Mouse (Mus musculus): ENCODE data around the gene Pmpca.

DNA sequence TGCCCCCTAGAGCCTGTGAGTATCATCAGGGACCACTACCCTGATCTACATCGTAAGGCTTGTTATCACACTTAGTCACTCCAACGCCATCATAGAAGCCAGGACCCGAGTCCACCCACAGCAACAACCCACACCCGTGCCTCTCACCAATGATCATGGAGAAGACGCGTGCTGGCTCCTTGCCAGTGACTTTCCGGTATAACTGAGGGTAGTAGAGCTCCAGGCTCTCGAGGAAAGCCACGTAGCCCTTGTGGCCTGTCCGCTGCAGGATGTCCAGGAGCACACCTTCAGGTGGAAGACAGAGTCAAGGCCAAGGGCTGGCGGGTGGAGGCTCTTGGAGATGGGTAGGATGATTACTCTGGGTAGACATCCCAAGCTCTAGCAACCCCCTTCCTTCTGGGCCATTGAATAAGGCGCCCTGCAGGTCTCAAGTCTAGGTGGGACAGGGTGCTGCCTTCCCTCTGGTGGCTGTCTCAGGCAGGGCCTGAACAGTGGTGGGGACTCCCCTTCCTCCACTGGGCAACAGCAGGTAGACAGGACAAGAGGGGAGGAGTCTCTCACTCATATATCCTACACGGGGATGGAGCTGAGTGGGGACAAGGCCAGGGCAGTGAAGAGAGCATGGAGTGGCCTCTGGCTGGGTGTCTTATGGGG, 30.3 kb upstream of the Pmpca start:
- TF ChIP-seq POLR2A (IDR thresholded peaks at IDR 0.05; ENCODE audit: control insufficient read depth, low read depth, low read length) (no peak), CTCF (IDR thresholded peaks at IDR 0.05; ENCODE audit: control insufficient read depth, insufficient read depth, insufficient replicate concordance, low read depth, low read length) (no peak)
